Mouse (Mus musculus): ENCODE data around the gene Cd300a. TPM values are rescaled to one million over a fixed set of nuclear protein-coding genes. Genes with fewer than 3 reads are reported as not detected.

The Cd300a gene
- polyA plus RNA-seq, 1 experiment from 2014 or later: 0.82 TPM

DNA sequence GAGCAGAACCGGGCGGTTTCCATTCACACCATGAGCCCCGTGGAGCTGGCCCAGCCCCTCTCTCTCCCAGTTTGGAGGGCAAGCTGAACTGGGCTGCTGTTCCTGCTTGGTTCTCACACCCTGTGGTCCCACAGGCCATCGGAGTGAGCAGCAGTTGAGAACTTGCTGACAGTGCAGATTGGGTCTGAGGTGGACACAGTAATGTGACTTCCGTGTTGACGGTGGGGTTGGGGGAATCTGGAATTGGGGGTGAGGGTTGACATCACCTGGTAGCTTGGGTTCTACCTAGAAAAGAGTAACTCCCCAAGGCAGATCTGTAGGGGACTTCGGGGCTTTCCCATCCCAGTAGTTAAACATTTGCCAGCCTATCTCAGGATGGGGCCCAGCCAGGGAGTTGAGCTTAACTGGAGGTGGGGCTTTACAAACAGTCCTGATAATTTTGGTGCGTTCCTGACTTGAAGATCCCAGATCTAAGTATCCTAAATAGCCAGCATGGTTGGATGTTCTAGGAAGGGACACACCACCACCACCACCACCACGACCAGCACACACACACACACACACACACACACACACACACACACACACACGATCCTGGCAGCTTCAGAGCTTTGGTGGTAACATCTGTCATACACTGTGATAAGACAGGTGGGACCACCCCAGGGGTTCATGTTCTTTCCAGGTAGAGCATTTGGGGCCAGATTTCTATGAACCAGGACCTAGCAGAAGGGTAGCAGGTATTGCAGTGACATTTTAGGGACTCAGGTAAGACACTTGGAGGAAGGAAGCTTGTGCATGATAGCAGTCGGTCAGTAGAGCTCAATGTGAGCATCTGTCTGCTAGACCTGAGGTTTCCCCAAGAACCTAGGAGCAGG is 22.2 kb upstream of the Cd300a start:
- H3K9ac ChIP-seq: no peak overlapping the region
- H3K9me3 ChIP-seq (replicated peaks): no peaks in the 10 kb centered on the region
- WGBS: 39% methylated on average over 11 of the region's 11 CpGs
- 0 out of 2 replicates have a peak, but pooled peaks have one; percentile 14 for ATAC-seq (replicated peaks; ENCODE audit: insufficient number of reproducible peaks, insufficient read depth, low FRiP score, low read depth)
- H3K4me1 ChIP-seq (replicated peaks): peaks cover 25% of the 10 kb centered on the region
- H3K27me3 ChIP-seq: no peaks in the 10 kb centered on the region
- H3K36me3 ChIP-seq: 0 out of 2 replicates have a peak, but pooled peaks cover 3% of the 10 kb centered on the region
- peak overlapping the region; percentile 7 for H3K4me2 ChIP-seq
- no peak overlapping the region for H3K4me3 ChIP-seq
- H3K27ac ChIP-seq: peak overlapping the region; percentile 80

DNA sequence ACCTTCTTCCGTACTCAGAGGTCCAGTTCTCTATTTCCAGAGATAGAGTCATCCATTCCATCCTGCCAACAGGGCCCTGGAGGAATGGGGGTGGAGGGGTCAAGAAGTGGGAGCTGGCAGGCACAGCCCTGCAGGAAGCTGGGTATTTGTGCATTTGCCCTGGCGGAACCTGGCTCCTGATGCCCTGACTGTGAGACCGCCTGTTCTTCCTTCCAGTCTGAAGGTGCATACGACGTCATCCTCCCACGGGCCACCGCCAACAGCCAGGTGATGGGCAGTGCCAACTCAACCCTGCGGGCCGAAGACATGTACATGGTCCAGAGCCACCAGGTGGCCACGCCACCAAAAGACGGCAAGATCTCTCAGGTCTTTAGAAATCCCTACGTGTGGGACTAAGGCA is 21.6 kb upstream of the Cd300a start:
- 88% methylated on average over 12 of the region's 12 CpGs for WGBS
- H3K36me3 ChIP-seq: 0 out of 2 replicates have a peak, but pooled peaks cover 3% of the 10 kb centered on the region
- no peaks in the 10 kb centered on the region for H3K27me3 ChIP-seq
- H3K9ac ChIP-seq: no peak overlapping the region
- H3K4me1 ChIP-seq (replicated peaks): peaks cover 32% of the 10 kb centered on the region
- H3K27ac ChIP-seq: peak overlapping the region; percentile 80; the same call in 1 of the 2 replicates
- no peaks in the 10 kb centered on the region for H3K9me3 ChIP-seq (replicated peaks)
- no peak overlapping the region for H3K4me3 ChIP-seq
- no peak; the same call in 1 of the 2 replicates for ATAC-seq (replicated peaks; ENCODE audit: insufficient number of reproducible peaks, insufficient read depth, low FRiP score, low read depth)
- no peak overlapping the region for H3K4me2 ChIP-seq

DNA sequence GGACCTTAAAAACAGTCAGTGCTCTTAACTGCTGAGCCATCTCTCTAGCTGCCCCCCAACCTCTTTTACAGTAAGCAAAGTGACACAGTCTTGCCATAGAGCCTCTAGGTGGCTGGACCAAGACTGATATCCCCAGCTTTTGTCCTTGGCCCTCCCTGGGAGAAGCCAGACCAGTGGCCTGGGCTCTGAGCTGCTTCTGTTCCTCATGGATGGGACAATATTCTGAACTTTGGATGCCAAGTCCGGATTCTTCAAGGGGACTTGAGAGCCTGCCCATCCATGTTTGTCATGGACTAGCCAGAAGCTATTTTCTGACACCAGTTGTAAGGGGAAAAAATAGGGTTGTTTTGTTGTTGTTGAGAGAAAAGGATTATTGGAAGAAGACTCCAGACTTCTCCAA is 20.1 kb upstream of the Cd300a start:
- no peak for ATAC-seq (replicated peaks; ENCODE audit: insufficient number of reproducible peaks, insufficient read depth, low FRiP score, low read depth)
- Histone ChIP-seq H3K9ac (no peak overlapping the region), H3K27me3 (no peaks in the 10 kb centered on the region), H3K9me3 (replicated peaks) (no peaks in the 10 kb centered on the region), H3K4me2 (no peak overlapping the region), H3K27ac (no peak overlapping the region), H3K36me3 (no peaks in the 10 kb centered on the region), H3K4me3 (no peak overlapping the region), H3K4me1 (replicated peaks) (peaks cover 35% of the 10 kb centered on the region)
- WGBS: 79% methylated on average over 1 of the region's 1 CpGs

DNA sequence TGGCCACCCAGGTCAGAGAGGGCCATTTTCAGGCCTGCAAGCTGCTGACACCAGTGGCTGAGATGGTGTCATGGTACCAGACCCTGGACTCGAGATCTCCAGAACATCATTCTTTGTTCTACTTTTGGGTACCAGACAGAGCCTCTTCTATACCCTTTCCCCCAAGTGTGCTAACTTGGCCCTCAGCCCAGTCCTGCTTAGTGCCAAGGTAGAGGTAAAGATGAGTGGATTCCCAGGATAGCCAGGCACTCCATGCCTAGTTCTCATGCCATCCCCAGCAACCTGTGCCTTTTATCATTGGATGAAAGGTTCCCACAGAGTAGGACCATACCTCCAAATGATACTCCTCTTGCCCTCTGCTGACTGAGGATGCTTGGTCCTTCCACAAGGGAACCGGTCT is 18.3 kb upstream of the Cd300a start:
- ATAC-seq (replicated peaks; ENCODE audit: insufficient number of reproducible peaks, insufficient read depth, low FRiP score, low read depth): no peak
- Histone ChIP-seq H3K27me3 (no peaks in the 10 kb centered on the region), H3K4me1 (replicated peaks) (peaks cover 32% of the 10 kb centered on the region), H3K36me3 (no peaks in the 10 kb centered on the region), H3K9ac (no peak overlapping the region), H3K4me3 (no peak overlapping the region), H3K27ac (no peak overlapping the region), H3K9me3 (replicated peaks) (no peaks in the 10 kb centered on the region), H3K4me2 (no peak overlapping the region)
- 84% methylated on average over 2 of the region's 2 CpGs for WGBS

DNA sequence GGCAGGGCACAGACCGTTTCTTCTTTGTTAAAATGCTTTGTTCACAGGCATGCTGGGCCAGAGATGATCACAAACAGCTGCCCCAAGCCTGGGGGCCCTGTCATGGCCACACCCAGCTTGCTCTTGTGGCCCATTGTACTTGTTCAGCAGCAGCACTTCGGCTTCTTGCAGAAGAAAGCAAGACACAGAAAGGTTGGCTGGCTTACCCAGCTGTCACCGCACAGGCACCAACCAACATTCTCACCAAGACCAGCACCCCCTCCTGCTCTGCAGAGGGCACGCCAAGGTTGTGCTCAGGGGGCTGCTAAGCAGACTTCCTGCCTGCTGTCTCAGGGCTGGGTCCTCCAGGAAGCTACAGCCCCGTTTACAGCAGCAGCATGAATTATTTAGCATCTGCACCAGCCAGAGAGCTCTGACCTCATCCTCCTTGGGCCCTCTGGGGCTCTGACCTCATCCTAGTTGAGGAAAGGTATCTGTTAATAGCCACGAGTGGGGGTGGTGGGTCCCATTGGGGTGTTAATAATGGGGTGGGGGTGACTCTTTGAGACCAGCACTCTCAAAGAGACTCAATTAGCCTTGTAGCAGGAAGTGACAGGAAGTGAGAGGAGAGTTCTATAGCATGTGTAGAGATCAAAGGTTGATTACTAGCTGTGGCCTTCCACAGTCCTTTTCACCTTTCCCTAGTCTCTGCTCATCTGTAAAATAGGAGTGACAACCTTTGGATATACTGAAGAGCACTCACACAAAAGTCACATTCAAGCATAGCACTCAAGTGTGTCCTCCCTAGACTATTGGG is 16.6 kb upstream of the Cd300a start:
- 18% methylated on average over 6 of the region's 6 CpGs for WGBS
- ATAC-seq (replicated peaks; ENCODE audit: insufficient number of reproducible peaks, insufficient read depth, low FRiP score, low read depth): peak; percentile 38; the same call in 1 of the 2 replicates
- H3K36me3 ChIP-seq: no peaks in the 10 kb centered on the region
- H3K27me3 ChIP-seq: no peaks in the 10 kb centered on the region
- no peaks in the 10 kb centered on the region for H3K9me3 ChIP-seq (replicated peaks)
- H3K9ac ChIP-seq: no peak overlapping the region
- H3K4me1 ChIP-seq (replicated peaks): peaks cover 15% of the 10 kb centered on the region
- H3K4me2 ChIP-seq: no peak overlapping the region
- no peak overlapping the region for H3K4me3 ChIP-seq
- H3K27ac ChIP-seq: peak overlapping the region; percentile 53

DNA sequence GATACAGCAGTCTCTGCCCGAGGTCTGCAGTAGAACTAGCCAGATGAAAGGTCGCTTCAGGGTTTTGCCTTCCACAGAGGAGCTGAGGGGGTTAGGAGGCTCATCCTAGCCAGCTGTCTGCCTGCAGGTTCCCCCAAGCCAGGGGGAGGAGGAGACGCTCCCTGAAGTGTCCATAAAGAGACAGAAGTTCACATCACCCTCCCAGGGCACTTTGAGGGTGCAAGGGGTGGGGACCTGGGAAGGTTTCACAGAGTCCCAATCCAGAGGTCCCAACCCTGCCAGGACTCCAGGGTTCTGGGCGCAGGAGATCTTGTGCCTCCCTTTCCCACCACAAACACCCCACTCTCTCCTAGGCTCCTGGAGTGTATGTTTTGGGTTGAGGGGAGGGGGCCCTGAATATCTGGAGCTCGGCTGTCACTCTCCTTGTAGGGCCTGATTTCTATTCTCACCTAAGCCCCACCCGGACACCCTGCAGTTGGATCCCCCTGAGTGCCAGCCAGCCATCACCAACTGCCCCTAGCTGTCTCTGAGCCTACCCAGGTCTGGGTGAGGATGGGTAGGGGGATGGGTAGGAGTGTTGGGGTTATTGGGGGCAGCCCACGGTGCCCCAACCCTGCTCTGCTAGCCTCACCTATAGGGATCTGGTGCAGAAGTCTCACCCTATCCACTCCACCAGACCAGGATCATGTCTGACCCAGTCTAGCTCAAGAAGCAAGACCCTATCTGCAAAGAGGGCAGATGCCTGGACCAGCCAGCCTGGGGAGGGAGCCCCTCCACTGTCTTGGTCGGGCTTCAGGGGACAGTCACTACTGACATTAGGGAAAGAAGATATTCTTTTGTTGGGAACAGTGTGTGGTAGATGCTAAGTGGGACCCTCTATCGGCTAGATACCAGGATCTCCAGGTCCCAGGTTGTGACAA is 15.4 kb upstream of the Cd300a start:
- no peak overlapping the region for H3K27ac ChIP-seq
- no peak for ATAC-seq (replicated peaks; ENCODE audit: insufficient number of reproducible peaks, insufficient read depth, low FRiP score, low read depth)
- no peaks in the 10 kb centered on the region for H3K27me3 ChIP-seq
- no peak overlapping the region for H3K4me2 ChIP-seq
- 59% methylated on average over 9 of the region's 9 CpGs for WGBS
- H3K4me1 ChIP-seq (replicated peaks): peaks cover 14% of the 10 kb centered on the region
- no peak overlapping the region for H3K9ac ChIP-seq
- H3K36me3 ChIP-seq: no peaks in the 10 kb centered on the region
- no peak overlapping the region for H3K4me3 ChIP-seq
- no peaks in the 10 kb centered on the region for H3K9me3 ChIP-seq (replicated peaks)

DNA sequence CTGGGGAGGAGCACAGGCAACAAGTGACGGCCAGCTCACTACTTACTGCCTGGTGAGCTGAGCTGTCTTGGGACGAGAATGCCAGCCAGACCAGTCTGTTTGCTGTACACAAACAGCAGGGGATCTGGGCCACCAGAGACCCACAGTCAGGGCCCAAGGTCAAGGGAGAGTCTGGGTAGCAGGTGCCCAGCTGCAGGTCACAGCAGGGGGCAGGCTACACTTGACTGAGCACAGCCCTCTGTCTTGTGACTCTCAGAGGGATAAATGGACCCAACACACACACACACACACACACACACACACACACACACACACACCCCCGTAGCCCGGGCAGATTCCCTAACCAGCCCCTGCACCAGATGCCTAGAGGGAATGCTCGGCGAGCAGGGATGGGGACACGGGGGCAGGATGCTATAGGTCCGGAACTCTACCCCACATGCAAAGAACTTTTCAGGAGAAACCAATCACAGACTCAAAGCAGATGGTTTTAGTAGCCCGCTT is 14.5 kb upstream of the Cd300a start:
- WGBS: 30% methylated on average over 9 of the region's 9 CpGs
- Histone ChIP-seq H3K4me1 (replicated peaks) (peaks cover 14% of the 10 kb centered on the region), H3K9ac (no peak overlapping the region), H3K9me3 (replicated peaks) (no peaks in the 10 kb centered on the region), H3K36me3 (no peaks in the 10 kb centered on the region), H3K4me3 (no peak overlapping the region), H3K27ac (no peak overlapping the region), H3K27me3 (no peaks in the 10 kb centered on the region), H3K4me2 (no peak overlapping the region)
- ATAC-seq (replicated peaks; ENCODE audit: insufficient number of reproducible peaks, insufficient read depth, low FRiP score, low read depth): no peak

DNA sequence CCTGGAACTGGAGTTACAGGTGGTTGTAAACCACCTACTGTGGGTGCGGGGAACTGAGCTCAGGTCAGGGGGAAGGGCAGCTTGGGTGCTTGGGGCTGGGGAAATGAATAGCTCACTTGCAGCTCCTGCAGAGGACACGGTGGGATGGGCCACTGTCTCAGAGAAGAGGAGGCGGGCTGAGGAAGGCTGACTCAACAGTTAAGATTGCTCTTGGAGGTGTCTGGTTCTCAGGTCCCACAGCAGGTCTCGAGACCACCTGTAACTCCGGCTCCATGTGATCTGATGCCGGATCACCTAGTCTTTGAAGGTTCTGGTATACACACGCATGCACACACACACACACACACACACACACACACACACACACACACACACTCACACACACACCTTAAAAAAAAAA is 13.7 kb upstream of the Cd300a start:
- H3K9me3 ChIP-seq (replicated peaks): no peaks in the 10 kb centered on the region
- H3K9ac ChIP-seq: no peak overlapping the region
- no peaks in the 10 kb centered on the region for H3K36me3 ChIP-seq
- no peak overlapping the region for H3K4me2 ChIP-seq
- no peaks in the 10 kb centered on the region for H3K27me3 ChIP-seq
- no peak overlapping the region for H3K27ac ChIP-seq
- ATAC-seq (replicated peaks; ENCODE audit: insufficient number of reproducible peaks, insufficient read depth, low FRiP score, low read depth): no peak
- no peak overlapping the region for H3K4me3 ChIP-seq
- 56% methylated on average over 7 of the region's 7 CpGs for WGBS
- H3K4me1 ChIP-seq (replicated peaks): peaks cover 14% of the 10 kb centered on the region

DNA sequence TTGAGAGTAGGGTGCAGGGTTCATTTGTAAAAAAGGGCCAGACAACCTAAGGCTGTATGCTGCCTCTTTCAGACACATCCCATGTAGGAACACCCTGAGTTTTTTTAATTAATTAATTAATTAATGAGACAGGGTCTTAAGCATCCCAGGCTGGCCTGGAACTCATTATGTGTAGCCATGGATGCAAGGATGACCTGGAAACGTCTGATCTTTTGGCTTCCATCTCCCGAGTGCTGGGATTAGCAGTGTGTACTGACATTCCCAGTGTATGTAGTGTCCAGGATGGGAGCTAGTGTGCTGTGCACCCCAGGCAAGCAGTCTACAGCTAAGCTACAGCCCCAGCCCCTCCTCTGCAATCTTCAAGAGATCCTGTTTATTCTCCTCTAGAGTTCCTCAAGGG is 13.2 kb upstream of the Cd300a start:
- Histone ChIP-seq H3K4me2 (no peak overlapping the region), H3K36me3 (no peaks in the 10 kb centered on the region), H3K27ac (no peak overlapping the region), H3K4me3 (no peak overlapping the region), H3K4me1 (replicated peaks) (peaks cover 14% of the 10 kb centered on the region), H3K9me3 (replicated peaks) (no peaks in the 10 kb centered on the region), H3K9ac (no peak overlapping the region), H3K27me3 (no peaks in the 10 kb centered on the region)
- ATAC-seq (replicated peaks; ENCODE audit: insufficient number of reproducible peaks, insufficient read depth, low FRiP score, low read depth): no peak
- WGBS: 38% methylated on average over 2 of the region's 2 CpGs

DNA sequence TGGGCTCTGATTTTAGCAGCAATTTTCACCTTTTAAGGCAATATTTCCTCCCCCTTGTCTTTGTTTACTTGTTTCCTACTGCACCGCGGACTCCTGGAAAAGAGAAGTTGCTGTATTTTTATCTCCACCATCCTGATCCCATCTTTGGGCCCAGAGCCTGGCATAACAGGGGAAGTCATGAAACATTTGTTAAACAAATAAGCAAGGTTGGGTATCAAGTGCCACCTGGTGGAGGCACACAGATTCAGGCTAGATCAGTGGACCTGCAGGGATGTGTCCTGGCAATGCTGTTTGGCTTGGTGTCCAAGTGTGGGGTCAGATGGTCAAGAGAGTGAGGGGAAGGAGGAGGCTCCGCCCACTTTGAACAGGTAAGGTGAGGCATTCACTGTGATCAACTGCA is 12.7 kb upstream of the Cd300a start:
- Histone ChIP-seq H3K4me1 (replicated peaks) (peaks cover 14% of the 10 kb centered on the region), H3K4me3 (no peak overlapping the region), H3K27me3 (no peaks in the 10 kb centered on the region), H3K27ac (no peak overlapping the region), H3K9ac (no peak overlapping the region), H3K4me2 (no peak overlapping the region), H3K9me3 (replicated peaks) (no peaks in the 10 kb centered on the region), H3K36me3 (no peaks in the 10 kb centered on the region)
- ATAC-seq (replicated peaks; ENCODE audit: insufficient number of reproducible peaks, insufficient read depth, low FRiP score, low read depth): no peak
- WGBS: 27% methylated on average over 3 of the region's 3 CpGs
